Mouse (Mus musculus) heart, adult 2 months (tissue): ENCODE measurements around the gene Rbfox3. TPM values are rescaled to one million over a fixed set of nuclear protein-coding genes. Genes with fewer than 3 reads are reported as not detected.

Experiments
- DNase-seq, 2 experiments: peaks; one replicate each; pipeline ENCODE4 v3.0.0; 2021
- H3K27ac ChIP-seq: fragments of 200-600 bp; 2 replicates; pipeline ENCODE4 v1.8.1; 2022
- H3K27me3 ChIP-seq: fragments of 200-500 bp; 2 replicates; pipeline ENCODE4 v1.6.1; 2012; ENCODE audit warnings: mild to moderate bottlenecking, low read length, inconsistent platforms, mixed read lengths; ENCODE audit not compliant: control insufficient read depth, insufficient read depth
- H3K36me3 ChIP-seq: fragments of 200-500 bp; 2 replicates; pipeline ENCODE4 v1.6.1; 2012; ENCODE audit warnings: low read length, inconsistent platforms; ENCODE audit not compliant: control insufficient read depth, insufficient read depth
- H3K4me1 ChIP-seq: fragments of 200-500 bp; 2 replicates; pipeline ENCODE4 v1.6.1; 2011; ENCODE audit warnings: low read length; ENCODE audit not compliant: control insufficient read depth, insufficient read depth
- H3K4me3 ChIP-seq: fragments of 200-600 bp; 2 replicates; pipeline ENCODE4 v1.8.1; 2022
- H3K79me2 ChIP-seq: fragments of 200-500 bp; replicated peaks from 2 replicates; pipeline ENCODE4 v1.6.1; 2012; ENCODE audit warnings: mild to moderate bottlenecking, inconsistent platforms, low read length, moderate library complexity, mixed read lengths; ENCODE audit not compliant: control insufficient read depth, insufficient read depth
- H3K9ac ChIP-seq: fragments of 200-500 bp; 2 replicates; pipeline ENCODE4 v1.6.1; 2012; ENCODE audit warnings: low read depth, mild to moderate bottlenecking, control low read depth, inconsistent platforms, low read length, mixed read lengths
- CTCF ChIP-seq: fragments of 200-600 bp; IDR thresholded peaks from 2 replicates; pipeline ENCODE4 v1.8.1; 2022; ENCODE audit warnings: antibody characterized with exemption, mild to moderate bottlenecking, moderate library complexity
- EP300 ChIP-seq: fragments of 200-500 bp; IDR thresholded peaks from 2 replicates; pipeline ENCODE4 v1.6.1; 2011; ENCODE audit warnings: low read depth, low read length, control low read depth; ENCODE audit not compliant: insufficient read depth
- POLR2A ChIP-seq: fragments of 200-500 bp; IDR thresholded peaks from 2 replicates; pipeline ENCODE4 v1.6.1; 2011; ENCODE audit warnings: mild to moderate bottlenecking, low read depth, low read length, control low read depth; ENCODE audit not compliant: insufficient read depth
- whole genome bisulfite sequencing: fragments of 180-500 bp; shearing (Covaris S2); methylation state at CpG from one replicate; pipeline ENCODE4 v1.1.7; 2018; 5-methylcytosine and 5-hydroxymethylcytosine counted together
- intact Hi-C: fragments of 180-260 bp; cut with DNase I; formaldehyde crosslinking; loops from one replicate; pipeline ENCODE4 v1.15.1; 2025
- polyA plus RNA-seq: library from polyadenylated mRNA; depleted of rRNA; stranded (reverse); fragments of >200 nt; gene quantifications from 2 replicates; pipeline ENCODE4 v1.2.3, GENCODE M21; 2012
- total RNA-seq, 2 experiments: library from RNA; stranded (reverse); gene quantifications; 2 replicates each; pipeline ENCODE4 v1.2.3; 2021

Gene Rbfox3
- total and polyA plus RNA-seq, 3 experiments = 0.16 to 0.23 TPM; not detected in 1

DNA sequence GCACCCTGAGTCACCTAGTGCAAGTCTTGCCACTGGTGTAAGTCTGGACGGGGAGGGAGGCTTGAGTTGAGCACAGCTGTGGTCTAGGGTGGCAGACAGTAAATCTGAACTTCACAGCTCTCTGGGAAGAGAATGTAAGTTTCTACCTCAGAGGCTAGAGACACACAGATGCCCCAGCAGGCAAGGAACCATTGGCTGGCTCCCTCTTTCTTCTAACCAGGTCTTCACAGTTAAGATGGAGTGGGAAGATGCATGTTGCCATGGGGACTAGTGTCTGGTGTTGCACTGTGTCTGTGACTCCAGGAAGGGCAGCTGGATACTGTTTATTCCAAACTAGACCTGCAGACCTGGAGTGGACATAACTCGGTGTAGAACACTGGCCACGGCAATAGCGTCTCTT lies 348.6 kb downstream of the Rbfox3 start:
- TF ChIP-seq POLR2A (no peak), CTCF (no peak), EP300 (no peak)
- H3K4me3 ChIP-seq = no peak overlapping the region
- no peaks in the 10 kb centered on the region for H3K79me2 ChIP-seq
- no peak overlapping the region for H3K27ac ChIP-seq
- no peak overlapping the region for H3K9ac ChIP-seq
- intact Hi-C loops = no loop called here
- WGBS = 79% methylated on average over 4 of the region's 4 CpGs
- H3K4me1 ChIP-seq = no peaks in the 10 kb centered on the region
- H3K36me3 ChIP-seq = no peaks in the 10 kb centered on the region
- no peak for DNase-seq
- no peaks in the 10 kb centered on the region for H3K27me3 ChIP-seq

DNA sequence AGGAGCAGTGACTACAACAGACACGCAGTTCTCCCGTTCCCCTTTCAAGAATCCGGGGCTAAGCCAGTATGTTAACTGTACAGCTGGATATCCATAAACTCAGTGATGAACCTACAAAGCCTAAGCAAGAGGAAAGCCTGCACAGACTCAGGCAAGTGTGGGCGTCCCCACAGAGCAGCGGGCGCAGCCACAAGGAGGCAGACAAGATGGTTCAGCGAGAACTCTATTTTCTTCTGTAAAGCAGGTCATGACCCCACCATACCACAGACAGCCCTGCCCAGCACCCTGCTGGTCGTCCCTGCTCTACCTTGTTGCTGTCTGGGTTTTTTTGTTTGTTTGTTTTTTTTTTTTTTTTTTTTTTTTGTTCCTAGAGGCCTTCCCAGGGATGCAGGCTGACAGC lies 353.2 kb downstream of the Rbfox3 start:
- H3K27me3 ChIP-seq = no peaks in the 10 kb centered on the region
- no peaks in the 10 kb centered on the region for H3K36me3 ChIP-seq
- no peak overlapping the region for H3K9ac ChIP-seq
- TF ChIP-seq CTCF (no peak), EP300 (no peak), POLR2A (no peak)
- no peaks in the 10 kb centered on the region for H3K4me1 ChIP-seq
- H3K4me3 ChIP-seq = no peak overlapping the region
- no peak for DNase-seq
- H3K79me2 ChIP-seq = no peaks in the 10 kb centered on the region
- 64% methylated on average over 8 of the region's 8 CpGs for WGBS
- intact Hi-C loops = no loop called here
- no peak overlapping the region for H3K27ac ChIP-seq

GRCm38 (mm10) chr11:118555631-118556030 lies 355.8 kb downstream of the Rbfox3 start:
- WGBS = 57% methylated on average over 5 of the region's 5 CpGs
- intact Hi-C loops = no loop called here
- H3K79me2 ChIP-seq = no peaks in the 10 kb centered on the region
- DNase-seq = no peak
- no peak overlapping the region for H3K9ac ChIP-seq
- no peak overlapping the region for H3K4me3 ChIP-seq
- H3K27me3 ChIP-seq = no peaks in the 10 kb centered on the region
- H3K4me1 ChIP-seq = no peaks in the 10 kb centered on the region
- no peaks in the 10 kb centered on the region for H3K36me3 ChIP-seq
- TF ChIP-seq POLR2A (no peak), EP300 (no peak), CTCF (no peak)
- H3K27ac ChIP-seq = no peak overlapping the region

- Histone ChIP-seq H3K9ac (no peak overlapping the region), H3K27me3 (no peaks in the 10 kb centered on the region), H3K4me1 (no peaks in the 10 kb centered on the region), H3K4me3 (no peak overlapping the region), H3K79me2 (no peaks in the 10 kb centered on the region), H3K36me3 (no peaks in the 10 kb centered on the region), H3K27ac (no peak overlapping the region)
- DNase-seq = no peak
- intact Hi-C loops = no loop called here
- WGBS = 13% methylated on average over 4 of the region's 4 CpGs
- TF ChIP-seq EP300 (no peak), POLR2A (no peak), CTCF (no peak)
These were observed 356.9 kb downstream of the Rbfox3 start for GRCm38 (mm10) chr11:118554542-118554941.

- no peaks in the 10 kb centered on the region for H3K27me3 ChIP-seq
- H3K79me2 ChIP-seq = no peaks in the 10 kb centered on the region
- H3K9ac ChIP-seq = no peak overlapping the region
- TF ChIP-seq CTCF (no peak), POLR2A (no peak), EP300 (no peak)
- 36% methylated on average over 4 of the region's 4 CpGs for WGBS
- H3K36me3 ChIP-seq = no peaks in the 10 kb centered on the region
- no peak for DNase-seq
- H3K27ac ChIP-seq = no peak overlapping the region
- intact Hi-C loops = no loop called here
- H3K4me3 ChIP-seq = no peak overlapping the region
- H3K4me1 ChIP-seq = no peaks in the 10 kb centered on the region
These were observed 357.5 kb downstream of the Rbfox3 start for GRCm38 (mm10) chr11:118553926-118554325.

DNA sequence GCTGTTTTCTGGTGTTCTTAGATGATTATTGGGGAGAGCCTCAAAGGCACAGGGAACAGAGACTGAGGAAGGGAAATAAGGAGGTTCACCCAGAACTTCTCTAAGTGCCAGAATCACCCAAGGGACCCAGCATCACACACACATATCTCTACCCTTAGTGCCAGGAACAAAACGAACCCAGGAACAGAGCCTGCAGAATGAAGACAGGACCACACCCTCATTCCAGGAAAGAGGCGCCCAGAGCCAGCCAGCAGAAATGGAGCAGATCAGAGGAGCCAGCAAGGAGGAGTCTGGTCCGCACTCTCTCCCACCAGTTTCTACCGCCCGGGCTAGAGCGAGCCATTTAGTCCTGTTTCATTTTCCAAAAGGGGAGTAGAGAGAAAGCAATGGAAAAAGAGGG lies 358.4 kb downstream of the Rbfox3 start:
- Histone ChIP-seq H3K4me1 (no peaks in the 10 kb centered on the region), H3K4me3 (no peak overlapping the region), H3K27me3 (no peaks in the 10 kb centered on the region), H3K9ac (no peak overlapping the region), H3K36me3 (no peaks in the 10 kb centered on the region), H3K27ac (no peak overlapping the region), H3K79me2 (no peaks in the 10 kb centered on the region)
- no peak for TF ChIP-seq EP300
- no peak for TF ChIP-seq CTCF
- TF ChIP-seq POLR2A = no peak
- 30% methylated on average over 6 of the region's 6 CpGs for WGBS
- DNase-seq = peak in 1 of 2 experiments; percentile 9
- intact Hi-C loops = no loop called here
